Mouse (Mus musculus): Measurements from ENCODE around the gene Ppm1l.

Ppm1l gene

DNA sequence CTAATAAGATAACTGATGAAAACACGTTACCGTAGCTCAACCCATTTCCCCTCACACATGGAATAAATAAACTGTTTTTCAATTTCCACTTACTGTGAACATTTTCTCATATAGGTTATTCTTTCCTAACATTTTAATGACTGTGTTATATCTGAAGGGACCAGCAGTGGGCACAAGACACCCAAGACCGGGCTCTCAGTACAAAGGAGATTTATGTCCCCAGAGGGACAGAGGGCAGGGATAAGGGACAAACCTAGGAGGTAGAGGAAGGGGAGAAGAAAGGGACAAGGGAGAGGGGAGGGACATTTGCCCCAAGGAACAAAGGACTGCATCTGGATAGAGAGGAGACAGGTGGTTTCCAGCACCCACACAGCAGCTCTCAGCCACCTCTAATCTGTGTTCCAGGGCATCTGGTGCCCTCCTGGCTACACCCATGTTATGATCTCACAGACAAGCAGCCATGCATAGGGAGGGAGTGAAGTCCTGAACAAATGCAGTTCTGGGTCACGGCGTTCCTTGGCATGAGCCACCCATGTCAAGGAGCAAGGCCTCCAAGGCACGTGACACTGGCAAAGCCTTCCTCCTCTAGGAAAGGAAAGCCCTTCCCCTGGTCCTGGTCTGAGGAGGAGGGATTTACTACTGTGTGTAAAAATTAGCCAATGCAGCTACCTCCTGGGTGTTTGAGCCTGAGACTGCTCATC is 174.5 kb downstream of the Ppm1l start:
- no peak for DNase-seq (ENCODE audit: low spot score in 2 of 2)

- no peak for DNase-seq (ENCODE audit: low spot score in 2 of 2)
Observed at GRCm38 (mm10) chr3:69494233-69495010, 177.8 kb downstream of the Ppm1l start.

GRCm38 (mm10) chr3:69497178-69497577 is 180.5 kb downstream of the Ppm1l start:
- no peak for DNase-seq (ENCODE audit: low spot score in 2 of 2)

GRCm38 (mm10) chr3:69502009-69502408 is 185.3 kb downstream of the Ppm1l start:
- DNase-seq (ENCODE audit: low spot score in 2 of 2), result no peak

- DNase-seq (ENCODE audit: low spot score in 2 of 2), result no peak
Observed at GRCm38 (mm10) chr3:69502527-69502926, 185.9 kb downstream of the Ppm1l start.

DNA sequence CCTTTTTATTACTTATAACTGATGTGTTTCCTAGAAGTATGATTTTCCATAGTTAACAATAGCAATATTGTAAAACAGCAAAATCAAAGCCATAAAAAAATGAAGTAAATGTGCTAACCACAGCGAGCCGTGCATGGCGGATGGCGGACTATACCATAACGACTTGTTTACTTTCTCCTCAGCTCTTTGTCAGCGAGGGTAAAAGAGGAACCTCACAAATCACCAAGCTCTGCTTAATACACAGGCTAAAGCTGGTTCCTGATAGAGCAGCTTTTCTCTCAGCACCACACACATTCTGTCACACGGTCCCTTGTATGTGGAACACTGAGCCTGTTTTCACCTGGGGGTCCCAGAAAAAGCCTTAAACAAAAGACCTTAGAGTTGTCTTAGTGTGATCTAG is 188.4 kb downstream of the Ppm1l start:
- no peak for DNase-seq (ENCODE audit: low spot score in 2 of 2)

GRCm38 (mm10) chr3:69506352-69506751 is 189.7 kb downstream of the Ppm1l start:
- no peak for DNase-seq (ENCODE audit: low spot score in 2 of 2)

GRCm38 (mm10) chr3:69509411-69509952 is 192.8 kb downstream of the Ppm1l start:
- DNase-seq (ENCODE audit: low spot score in 2 of 2), result no peak

DNA sequence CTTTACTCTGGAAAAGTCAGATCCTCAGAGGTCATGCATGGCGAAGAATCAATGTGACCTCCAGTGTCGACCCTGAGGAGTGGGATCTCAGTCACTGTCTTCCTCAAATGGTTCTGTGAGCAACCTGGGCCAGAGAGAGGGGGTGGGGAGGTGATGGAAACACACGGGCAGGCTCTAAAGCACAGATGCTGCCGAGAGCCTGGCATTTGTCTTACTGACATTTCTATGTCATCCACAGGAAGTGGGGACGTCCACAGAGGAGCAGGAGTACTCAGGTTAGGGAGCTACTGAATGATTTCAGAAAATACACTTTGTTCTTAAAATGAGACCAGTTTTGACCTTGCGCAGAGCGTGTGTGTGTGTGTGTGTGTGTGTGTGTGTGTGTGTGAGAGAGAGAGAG is 195.2 kb downstream of the Ppm1l start:
- DNase-seq (ENCODE audit: low spot score in 2 of 2), result no peak

GRCm38 (mm10) chr3:69512402-69512801 is 195.7 kb downstream of the Ppm1l start:
- no peak for DNase-seq (ENCODE audit: low spot score in 2 of 2)

DNA sequence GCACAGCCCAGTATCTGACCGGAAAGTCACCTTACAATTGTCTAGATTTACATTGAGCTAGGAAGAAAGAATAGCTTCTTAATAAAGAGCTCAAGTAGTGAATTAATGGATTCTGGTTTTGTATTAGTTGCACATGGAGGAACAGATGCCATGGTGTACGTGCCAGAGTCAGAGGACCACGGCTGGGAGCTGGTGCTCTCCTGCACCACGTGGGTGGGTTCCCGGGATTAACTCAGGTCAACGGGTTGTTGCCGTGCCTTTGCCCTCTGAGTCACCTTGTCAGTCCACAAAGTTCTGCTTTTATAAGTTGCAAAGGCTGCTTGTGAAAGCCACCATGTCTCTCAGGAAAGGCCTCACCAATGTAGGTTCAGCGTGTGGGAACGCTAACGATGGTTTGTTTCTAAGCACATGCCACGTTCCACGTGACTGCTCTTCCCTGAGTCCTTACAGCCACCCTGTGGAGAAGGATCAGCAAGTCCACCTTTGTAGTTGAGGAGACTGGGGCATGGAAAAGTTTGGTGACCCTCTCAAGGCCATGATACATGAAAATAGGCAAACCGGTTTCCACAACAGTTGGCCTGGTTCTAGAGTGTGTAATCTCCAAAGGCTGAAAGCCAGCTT is 199.2 kb downstream of the Ppm1l start:
- no peak for DNase-seq (ENCODE audit: low spot score in 2 of 2)

DNA sequence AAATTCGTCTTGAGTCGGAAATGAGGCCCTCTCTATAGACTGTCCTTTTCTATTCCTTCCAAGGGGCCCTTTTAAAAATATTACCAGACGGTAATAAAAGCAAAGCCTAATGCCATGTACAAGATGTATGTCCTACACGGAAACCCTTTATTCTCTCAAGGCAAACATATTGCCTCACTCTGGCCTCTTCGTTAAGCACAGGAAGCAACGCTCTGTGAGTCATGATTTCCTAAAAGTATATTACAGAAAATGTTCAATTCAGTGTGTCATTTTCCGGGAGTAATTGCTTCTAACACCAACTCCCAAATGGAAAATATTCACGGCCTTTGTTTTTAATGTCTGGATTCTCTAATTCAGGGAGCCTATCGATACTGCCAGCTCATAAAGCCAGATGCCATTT is 202.5 kb downstream of the Ppm1l start:
- no peak for DNase-seq (ENCODE audit: low spot score in 2 of 2)

DNA sequence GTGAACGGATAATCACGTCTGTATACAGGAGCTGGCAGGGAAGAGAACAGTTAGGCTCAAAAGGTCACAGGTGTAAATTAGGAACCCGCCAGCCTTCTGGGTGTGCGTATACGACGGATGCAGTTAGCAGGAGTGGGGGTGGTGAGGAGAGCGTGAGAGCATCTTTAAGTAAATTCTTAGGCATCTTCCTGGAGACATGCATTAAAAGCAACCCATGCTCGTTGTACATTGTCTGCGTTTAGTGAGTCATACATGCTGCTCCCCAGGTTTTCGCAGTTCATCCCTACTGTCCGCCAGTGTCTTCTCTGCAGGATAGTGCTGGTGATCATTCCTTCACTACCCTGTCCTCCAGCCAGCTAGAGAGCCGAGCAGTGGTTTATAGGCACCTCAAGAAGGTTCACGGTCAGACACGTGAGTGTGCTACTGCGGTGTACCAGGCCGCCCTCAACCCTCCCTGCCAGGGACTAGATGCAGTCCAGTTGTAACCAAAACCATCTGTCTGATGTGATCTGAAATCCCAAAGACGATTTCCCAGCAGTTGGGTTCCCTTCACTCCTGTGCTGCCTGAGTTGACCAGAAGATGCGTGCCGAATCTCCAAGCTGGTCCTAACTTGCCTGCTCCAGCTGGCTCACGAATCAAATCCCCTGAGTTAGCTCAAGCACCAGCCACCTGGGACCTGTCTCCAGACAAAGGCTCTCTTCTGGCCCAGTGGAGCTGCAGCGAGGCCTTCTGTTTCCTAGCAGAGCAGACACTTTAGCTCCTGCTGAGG is 203.3 kb downstream of the Ppm1l start:
- DNase-seq (ENCODE audit: low spot score in 2 of 2), result no peak

DNA sequence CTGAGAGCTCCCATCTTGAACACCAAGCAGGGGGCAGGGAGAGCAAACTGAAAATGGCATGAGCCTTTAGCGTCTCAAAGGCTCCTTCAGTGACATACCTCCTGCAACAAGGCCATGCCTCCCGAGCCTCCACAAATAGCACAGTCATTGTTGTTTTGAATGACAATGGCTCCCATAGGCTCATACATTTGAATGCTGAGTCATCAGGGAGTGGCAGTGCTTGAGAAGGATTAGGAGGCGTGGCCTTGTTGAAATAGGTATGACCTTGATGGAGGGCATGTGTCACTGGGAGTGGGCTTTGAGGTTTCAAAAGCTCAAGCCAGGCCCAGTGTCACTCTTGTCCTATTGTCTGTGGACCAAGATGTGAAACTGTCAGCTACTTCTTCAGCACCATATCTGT is 205.6 kb downstream of the Ppm1l start:
- DNase-seq (ENCODE audit: low spot score in 2 of 2), result no peak

GRCm38 (mm10) chr3:69524356-69525071 is 207.9 kb downstream of the Ppm1l start:
- peak in 1 of 2 experiments; percentile 32 for DNase-seq (ENCODE audit: low spot score in 2 of 2)

DNA sequence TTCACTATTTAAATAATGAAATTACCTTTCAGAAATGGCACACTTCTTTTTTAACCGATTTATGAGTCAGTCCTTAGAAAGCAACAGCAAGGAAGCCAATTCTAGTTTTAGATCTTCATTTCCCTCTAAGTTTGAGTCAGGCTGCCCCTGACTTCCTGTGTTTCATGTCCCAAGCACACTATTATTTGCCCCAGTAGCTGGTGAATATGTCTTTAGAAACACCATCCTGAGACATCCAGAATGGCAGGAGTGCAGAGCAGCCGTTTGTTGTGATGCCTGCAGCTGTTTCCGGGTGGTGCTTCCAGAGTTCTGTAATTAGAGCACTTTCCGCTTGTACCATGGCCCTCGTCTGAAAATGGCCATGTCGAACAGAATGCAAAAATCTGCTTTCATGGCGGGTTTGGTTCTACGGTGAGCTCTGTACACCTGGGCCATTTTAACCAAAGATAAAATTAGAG is 208.4 kb downstream of the Ppm1l start:
- DNase-seq (ENCODE audit: low spot score in 2 of 2), result no peak

DNA sequence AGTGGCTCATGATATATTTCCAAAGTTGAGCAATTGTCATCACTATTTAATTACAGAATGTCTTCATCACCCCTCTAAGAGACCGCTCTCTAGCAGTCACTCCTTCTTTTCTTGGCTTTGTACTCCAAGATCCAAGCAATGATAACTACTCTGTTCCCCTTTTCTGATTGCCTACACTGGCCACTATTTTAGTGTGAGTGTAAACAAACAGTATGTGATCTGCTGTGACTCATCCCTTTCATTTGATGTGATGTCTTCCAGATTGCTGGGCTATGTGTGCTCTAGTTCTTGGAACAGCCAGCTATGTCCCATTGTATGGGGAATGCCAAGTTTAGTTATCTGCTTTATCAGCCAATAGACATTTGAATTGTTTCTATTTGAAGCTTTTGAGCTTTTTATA is 210.7 kb downstream of the Ppm1l start:
- no peak for DNase-seq (ENCODE audit: low spot score in 2 of 2)

GRCm38 (mm10) chr3:69529576-69529975 is 212.9 kb downstream of the Ppm1l start:
- no peak for DNase-seq (ENCODE audit: low spot score in 2 of 2)

GRCm38 (mm10) chr3:69531511-69531910 is 214.8 kb downstream of the Ppm1l start:
- DNase-seq (ENCODE audit: low spot score in 2 of 2), result no peak

GRCm38 (mm10) chr3:69532687-69533086 is 216.0 kb downstream of the Ppm1l start:
- DNase-seq (ENCODE audit: low spot score in 2 of 2), result no peak

GRCm38 (mm10) chr3:69535486-69535885 is 218.8 kb downstream of the Ppm1l start:
- no peak for DNase-seq (ENCODE audit: low spot score in 2 of 2)

Measured in urinary bladder, postnatal 36 days (tissue).